Mouse (Mus musculus) layer of hippocampus, adult 8-10 months (tissue): ENCODE measurements around the gene Itgb8. TPM values are rescaled to one million over a fixed set of nuclear protein-coding genes. Genes with fewer than 3 reads are reported as not detected.
A peak's percentile ranks its signal among the peaks of the same experiment; 100 is the strongest.

ENCODE experiments used
- DNase-seq, 2 experiments: peaks; one replicate each; pipeline ENCODE4 v3.0.0; 2022; ENCODE audit warnings: low spot score in 2 of 2
- total RNA-seq, 4 experiments: library from RNA; stranded (reverse); gene quantifications; 2 replicates each; pipeline ENCODE4 v1.2.4; 2022

The Itgb8 gene
- total RNA-seq, 4 experiments from 2014 or later = 35.6 to 37.9 (median 36.5) TPM

DNA sequence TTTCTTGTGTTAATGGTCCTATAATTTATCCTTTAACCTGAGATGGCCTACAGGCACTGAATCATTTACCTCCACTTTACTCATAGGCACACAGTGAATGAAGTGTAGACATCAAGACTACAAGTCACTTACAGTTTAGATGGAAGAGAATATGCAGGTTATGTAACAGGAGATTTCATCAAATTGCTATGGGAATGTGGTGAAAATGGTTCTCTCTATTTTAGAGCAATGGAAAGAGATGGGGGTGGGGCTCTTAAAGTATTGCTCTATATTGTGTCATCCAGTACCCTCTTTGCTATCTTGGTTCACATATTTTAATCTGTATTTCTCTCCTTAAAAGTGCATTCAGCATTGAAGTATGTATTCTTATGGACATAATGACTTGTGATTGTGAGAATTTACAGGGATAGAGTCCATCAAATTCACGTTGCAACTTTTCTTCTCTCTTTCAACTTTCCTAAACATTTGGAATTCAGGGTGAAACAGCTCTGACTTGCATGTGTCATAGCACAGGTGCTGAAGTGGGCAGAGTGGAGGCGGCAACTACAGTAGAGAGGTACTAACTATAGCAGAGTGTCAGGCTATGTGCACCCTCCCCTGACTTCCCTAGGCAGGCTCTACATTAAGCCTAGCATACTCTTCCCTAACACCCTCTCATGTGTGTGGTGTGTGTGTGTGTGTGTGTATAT, 29.1 kb downstream of the Itgb8 start:
- DNase-seq = no peak

DNA sequence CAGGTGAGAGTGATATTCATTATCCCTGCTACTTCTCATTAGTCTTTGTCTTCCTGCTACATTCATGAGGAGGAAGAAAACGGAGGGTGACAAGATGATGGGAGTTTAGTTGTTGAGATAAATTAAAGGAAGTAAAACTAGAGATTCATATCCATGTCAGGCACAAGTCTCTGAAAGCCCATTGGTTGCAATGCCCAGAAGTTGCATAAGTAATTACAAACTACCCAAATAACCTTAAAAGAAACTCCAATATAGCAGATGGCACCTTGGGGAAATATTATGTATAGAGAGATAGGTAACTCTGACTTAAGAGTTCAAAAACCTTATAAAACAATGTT, 31.2 kb downstream of the Itgb8 start:
- DNase-seq = no peak

GRCm38 (mm10) chr12:119206711-119207463, 31.7 kb downstream of the Itgb8 start:
- peak; percentile 63 to 66 for DNase-seq

DNA sequence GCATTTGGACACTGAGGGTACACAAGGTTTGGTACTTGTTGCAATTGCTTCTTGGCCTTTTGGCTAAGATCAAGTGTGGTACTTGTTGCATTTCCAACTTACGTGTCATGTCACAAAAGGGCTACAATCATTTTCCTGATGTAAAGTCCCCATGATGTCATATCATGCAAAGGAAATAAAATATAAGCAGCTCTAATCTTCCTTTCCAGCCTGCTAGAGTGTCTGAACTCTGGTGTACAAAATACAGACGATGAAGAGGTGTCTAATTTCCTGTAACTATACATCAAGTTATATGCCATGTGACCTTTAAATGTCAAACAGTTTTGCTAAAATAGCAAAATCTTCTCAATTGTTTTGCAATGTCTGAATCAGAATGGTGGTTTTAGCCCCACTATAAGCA, 34.2 kb downstream of the Itgb8 start:
- no peak for DNase-seq

- DNase-seq = no peak
Observed at GRCm38 (mm10) chr12:119202766-119203165, 35.8 kb downstream of the Itgb8 start.

DNA sequence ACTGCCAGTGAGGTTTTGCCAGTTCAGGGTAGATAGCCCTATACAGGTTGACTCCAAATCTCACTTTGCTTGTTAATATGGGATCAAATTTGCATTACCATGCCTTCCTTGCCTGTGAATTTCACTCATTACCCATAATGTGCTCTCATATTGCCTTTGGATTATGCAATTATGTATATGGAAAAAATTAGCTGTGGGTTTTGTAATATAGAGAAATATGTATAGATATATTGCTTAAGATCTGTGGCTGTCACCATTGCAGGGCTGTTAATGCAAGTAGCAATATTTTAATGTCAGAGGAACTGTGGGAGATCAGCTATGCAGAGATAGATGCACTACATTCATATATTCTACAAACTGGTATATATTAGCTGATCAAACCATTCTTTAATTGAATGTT, 43.5 kb downstream of the Itgb8 start:
- no peak for DNase-seq

- no peak for DNase-seq
Observed at GRCm38 (mm10) chr12:119189814-119190213, 48.8 kb downstream of the Itgb8 start.

DNA sequence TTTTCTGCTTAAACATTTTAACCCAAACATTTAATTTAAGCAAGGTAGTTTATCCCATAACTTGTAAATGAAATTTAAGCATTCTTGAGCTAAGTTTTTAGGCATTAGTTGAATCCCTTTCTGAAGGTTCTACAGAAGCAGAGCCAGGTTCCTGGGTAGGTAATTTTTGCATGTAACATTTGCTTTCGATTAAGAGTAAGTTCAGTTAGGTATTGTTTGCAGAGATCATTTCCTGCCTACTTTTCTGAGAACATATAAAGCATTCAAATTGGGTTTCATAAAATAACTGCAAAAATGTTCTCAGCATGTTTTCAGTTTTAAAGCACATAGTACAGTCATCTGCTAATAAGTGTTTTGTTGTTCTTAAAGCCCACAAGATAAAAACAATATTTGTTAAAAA, 53.2 kb downstream of the Itgb8 start:
- DNase-seq = no peak

GRCm38 (mm10) chr12:119182215-119182924, 56.2 kb downstream of the Itgb8 start:
- DNase-seq = no peak

DNA sequence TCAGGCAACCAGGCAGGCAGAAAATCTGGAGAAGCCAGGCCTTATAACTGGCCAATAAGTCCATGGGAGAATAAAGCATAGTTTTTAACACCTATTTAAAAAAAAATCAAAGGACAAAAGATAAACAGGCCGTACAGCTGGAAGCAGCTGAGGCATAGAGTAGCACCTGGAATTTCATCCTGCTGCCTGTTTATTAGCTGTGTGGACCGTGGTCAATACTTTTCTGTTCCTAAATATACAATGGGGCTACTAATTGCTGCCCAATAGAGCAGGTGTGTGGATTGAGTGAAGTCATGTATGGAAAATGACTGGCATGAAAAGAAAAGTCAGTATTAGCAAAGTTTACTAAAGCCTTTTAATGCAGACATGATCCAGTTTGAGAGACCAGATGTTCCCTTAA, 62.6 kb downstream of the Itgb8 start:
- DNase-seq = no peak

DNA sequence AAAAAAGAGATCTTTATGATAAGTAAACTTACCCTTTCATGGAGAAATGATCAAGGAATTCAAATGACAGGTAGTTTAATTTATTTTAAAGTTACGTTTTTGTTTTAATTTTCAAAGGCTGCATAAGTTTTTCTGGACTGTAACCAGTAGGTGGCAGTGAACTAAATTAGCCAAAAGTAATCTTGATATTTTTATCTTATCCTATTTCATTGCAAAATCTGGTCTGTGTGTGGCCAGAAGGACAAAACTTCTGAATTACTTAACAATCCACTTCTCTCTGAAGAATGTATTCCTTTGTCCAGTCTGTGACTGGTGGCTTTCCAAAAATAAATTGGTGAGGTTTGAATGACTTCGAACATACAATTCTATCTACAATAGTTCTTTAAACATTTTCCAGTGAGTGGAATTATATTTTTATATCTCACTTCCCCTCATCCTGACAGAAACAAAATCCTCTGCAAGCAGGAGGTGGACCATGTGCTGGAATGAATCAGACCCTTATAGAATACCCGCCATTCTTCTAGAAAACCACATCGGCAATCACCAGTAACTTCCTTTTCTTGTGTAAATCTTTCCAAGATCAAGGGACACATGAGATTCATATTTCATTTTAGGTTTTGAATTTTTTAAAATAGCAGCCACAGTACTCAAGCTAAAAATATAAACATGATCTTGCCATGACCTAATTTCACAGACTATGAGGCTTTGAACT, 68.6 kb downstream of the Itgb8 start:
- DNase-seq = no peak

DNA sequence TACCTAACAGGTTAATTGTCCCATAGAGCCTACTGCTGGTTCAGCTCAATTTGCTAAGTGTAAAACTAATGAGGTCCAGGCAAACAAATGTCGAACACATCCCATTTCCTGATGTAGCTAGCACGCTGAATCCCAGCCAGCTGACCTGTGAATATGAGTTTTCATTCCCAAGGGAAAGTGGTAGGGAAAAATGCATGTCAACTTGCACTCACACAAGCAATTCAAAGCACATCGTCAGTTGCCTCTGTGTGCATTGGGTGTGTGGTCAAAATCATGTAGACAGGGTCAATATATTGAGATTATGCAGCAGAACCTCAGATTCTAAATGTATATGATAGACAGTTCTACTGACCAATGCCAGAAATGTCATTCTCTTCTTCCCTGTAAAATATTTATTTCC, 69.5 kb downstream of the Itgb8 start:
- no peak for DNase-seq

- no peak for DNase-seq
Observed at GRCm38 (mm10) chr12:119165115-119165514, 73.5 kb downstream of the Itgb8 start.

GRCm38 (mm10) chr12:119164672-119165071, 73.9 kb downstream of the Itgb8 start:
- DNase-seq = peak in 1 of 2 experiments; percentile 9

- DNase-seq = peak; percentile 16 to 29
Observed at GRCm38 (mm10) chr12:119164176-119164575, 74.4 kb downstream of the Itgb8 start.

DNA sequence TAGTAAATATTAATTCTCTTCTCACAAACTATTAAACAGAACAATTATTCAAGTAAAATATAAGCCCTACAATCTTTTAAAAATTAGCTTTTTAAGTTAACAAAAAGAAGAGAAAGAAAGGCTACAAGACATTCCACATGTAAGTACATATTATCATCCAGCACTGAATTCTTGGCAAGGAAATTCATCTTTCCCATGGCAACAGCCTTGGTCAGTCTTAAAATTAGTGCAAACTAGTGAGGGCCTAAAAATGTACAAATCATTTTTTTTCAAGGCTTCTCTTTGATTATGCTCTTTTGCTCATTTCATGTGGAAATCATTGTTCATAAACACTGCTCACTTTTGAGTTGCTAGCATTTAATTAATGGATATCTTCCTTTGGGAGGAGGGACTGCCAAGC, 77.8 kb downstream of the Itgb8 start:
- no peak for DNase-seq

DNA sequence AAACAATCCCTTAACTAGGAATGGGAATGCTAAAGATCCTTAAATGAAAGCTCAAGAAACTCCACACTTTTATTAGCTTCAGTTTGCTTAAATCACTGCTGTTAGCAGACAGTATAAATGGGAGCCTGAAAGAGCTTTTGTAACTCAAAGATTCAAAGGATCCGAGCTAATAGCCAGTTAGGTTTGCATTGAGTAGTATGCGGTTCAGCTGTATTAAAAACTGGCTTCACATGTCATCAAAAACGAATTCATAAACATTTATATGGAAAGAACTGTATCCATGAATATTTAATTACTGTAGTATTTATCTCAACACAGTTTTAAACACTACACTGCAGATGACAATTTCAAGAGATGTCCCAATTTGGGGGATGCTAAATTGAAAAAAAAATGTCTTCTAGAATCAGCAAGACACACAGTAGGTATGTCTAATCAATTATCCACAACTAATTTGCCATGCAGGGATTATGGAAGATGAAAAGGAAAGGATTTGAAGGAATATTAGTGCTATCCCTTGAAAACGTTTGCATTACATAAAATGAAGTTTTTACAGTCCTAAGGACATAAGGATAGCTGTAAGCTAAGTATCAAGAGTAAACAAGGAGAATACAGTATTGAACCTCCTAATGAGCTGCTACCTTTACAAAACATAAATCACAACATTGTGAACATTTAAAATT, 79.2 kb downstream of the Itgb8 start:
- no peak for DNase-seq

DNA sequence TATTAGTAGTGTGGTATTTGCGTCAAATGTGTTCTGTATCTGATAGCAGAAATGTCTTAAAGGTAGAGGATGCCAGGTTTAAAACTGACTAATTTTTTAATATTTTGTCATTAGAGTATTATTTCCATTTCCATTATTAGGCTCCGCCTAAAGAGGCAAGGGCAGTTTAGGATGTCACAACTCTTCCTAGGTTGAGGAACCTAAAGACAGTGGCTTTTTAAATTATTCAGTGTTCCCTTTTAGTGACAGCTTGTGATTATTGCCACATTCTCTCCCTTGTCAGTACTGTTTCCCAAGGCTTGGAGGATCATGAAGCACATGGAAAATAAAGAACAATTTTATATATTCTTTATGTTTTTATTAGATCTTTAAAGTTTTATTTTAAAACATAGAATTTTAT, 80.9 kb downstream of the Itgb8 start:
- DNase-seq = no peak

GRCm38 (mm10) chr12:119157068-119157467, 81.5 kb downstream of the Itgb8 start:
- DNase-seq = no peak

- DNase-seq = no peak
Observed at GRCm38 (mm10) chr12:119155566-119155965, 83.0 kb downstream of the Itgb8 start.

DNA sequence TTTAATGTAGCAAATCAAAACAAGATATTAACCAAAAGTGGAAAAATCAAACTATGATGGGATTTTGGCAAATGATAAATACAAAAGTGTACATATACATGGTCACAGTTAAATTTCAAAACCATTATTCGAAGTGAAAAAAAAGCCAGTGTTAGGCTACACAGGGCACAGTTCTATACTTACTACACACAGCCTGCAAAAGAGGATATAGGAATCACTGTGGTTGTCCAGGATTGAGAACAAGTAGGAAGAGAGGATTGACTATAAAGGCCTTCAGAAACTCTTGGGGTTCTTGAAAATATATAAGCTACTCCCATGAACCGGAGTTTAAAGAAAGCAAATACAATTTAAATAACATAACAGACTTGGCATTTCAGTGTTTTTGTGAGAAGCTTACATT, 87.6 kb downstream of the Itgb8 start:
- DNase-seq = no peak
